Mouse (Mus musculus) hematopoietic multipotent progenitor cell, adult 10-12 weeks (in vitro differentiated cells): ENCODE results near the gene Crb1. TPM values are rescaled to one million over a fixed set of nuclear protein-coding genes. Genes with fewer than 3 reads are reported as not detected.

ENCODE experiments used
- polyA plus RNA-seq: library from polyadenylated mRNA; stranded (reverse); fragments of >175 nt; gene quantifications from 2 replicates; pipeline ENCODE4 v1.2.3, GENCODE M21; 2012; ENCODE audit warnings: low replicate concordance

Crb1 gene
- polyA plus RNA-seq: 0.03 TPM in 1 of 2 replicates, not detected in the other

GRCm38 (mm10) chr1:139376638-139377286 lies at the start of gene Crb1:
Gene Crb1 (minus strand): TSS chr1:139377100.

GRCm38 (mm10) chr1:139421875-139422791 lies 45.2 kb upstream of the Crb1 start, which contains the start of gene Zbtb41:
Gene Zbtb41 (plus strand): TSS chr1:139422288.

Other genes with a start within 250 kb of the Crb1 start
- 0.27 and 0.71 TPM in 2 replicates for gene Zbtb41, start 45.2 kb upstream of the Crb1 start, polyA plus RNA-seq
- 0.85 and 0.88 TPM in 2 replicates for gene Aspm, start 77.7 kb upstream of the Crb1 start, polyA plus RNA-seq
- not detected in 2 replicates for gene F13b, start 124.6 kb upstream of the Crb1 start, polyA plus RNA-seq
- not detected in 2 replicates for gene Cfhr1, start 183.2 kb upstream of the Crb1 start, polyA plus RNA-seq